Mouse (Mus musculus): ENCODE results near the gene Herc4. TPM values are rescaled to one million over a fixed set of nuclear protein-coding genes. Genes with fewer than 3 reads are reported as not detected.

Herc4 gene
- polyA plus RNA-seq (2012; ENCODE audit: low replicate concordance): 25.4 and 53.0 TPM in 2 replicates

GRCm38 (mm10) chr10:63243493-63244054, at the start of gene Herc4:
Gene Herc4, plus strand, starts transcription at chr10:63243810.

GRCm38 (mm10) chr10:63203728-63204127, 39.9 kb upstream of the Herc4 start, which contains the start of gene Mypn:
Gene Mypn, minus strand, starts transcription at chr10:63203952.

Other genes starting within 250 kb of the Herc4 start
- 15.2 and 16.7 TPM in 2 replicates for gene Hnrnph3, start 219.6 kb upstream of the Herc4 start, polyA plus RNA-seq (2012; ENCODE audit: low replicate concordance)
- gene Pbld2, start 219.5 kb upstream of the Herc4 start, polyA plus RNA-seq (2012; ENCODE audit: low replicate concordance): not detected in 2 replicates
- not detected in 2 replicates for gene Pbld1, start 183.6 kb upstream of the Herc4 start, polyA plus RNA-seq (2012; ENCODE audit: low replicate concordance)
- gene Atoh7, start 144.2 kb upstream of the Herc4 start, polyA plus RNA-seq (2012; ENCODE audit: low replicate concordance): not detected in 2 replicates
- 0.07 TPM in 1 of 2 replicates, not detected in the other for gene Mypn, start 39.9 kb upstream of the Herc4 start, polyA plus RNA-seq (2012; ENCODE audit: low replicate concordance)
- 3.6 and 5.2 TPM in 2 replicates for gene Sirt1, start 137.9 kb downstream of the Herc4 start, polyA plus RNA-seq (2012; ENCODE audit: low replicate concordance)
- gene Dnajc12, start 138.6 kb downstream of the Herc4 start, polyA plus RNA-seq (2012; ENCODE audit: low replicate concordance): 0.30 TPM in 1 of 2 replicates, not detected in the other
- not detected in 2 replicates for gene Gm7075, start 178.0 kb downstream of the Herc4 start, polyA plus RNA-seq (2012; ENCODE audit: low replicate concordance)
- not detected in 2 replicates for gene Ctnna3, start 186.3 kb downstream of the Herc4 start, polyA plus RNA-seq (2012; ENCODE audit: low replicate concordance)